Mouse (Mus musculus) midbrain, postnatal 0 days (tissue): Measurements from ENCODE around the gene Emilin3. TPM values are rescaled to one million over a fixed set of nuclear protein-coding genes. Genes with fewer than 3 reads are reported as not detected.

Source experiments
- ATAC-seq: fragments of 200-750 bp; cut with Nextera tagmentation; 2 replicates; pipeline ENCODE4 v1.8.0; 2017; ENCODE audit warnings: moderate number of reproducible peaks, mild to moderate bottlenecking, moderate TSS enrichment, moderate library complexity; ENCODE audit not compliant: low FRiP score
- DNase-seq: peaks from one replicate; pipeline ENCODE4 v3.0.0-alpha.2; 2015; ENCODE audit warnings: low spot score
- H3K27ac ChIP-seq: fragments of 300-500 bp; sonication (generic); 2 replicates; pipeline ENCODE4 v1.5.1; 2014; ENCODE audit warnings: low read depth, mild to moderate bottlenecking, low read length, mixed read lengths
- H3K27me3 ChIP-seq: fragments of 300-500 bp; sonication (generic); 2 replicates; pipeline ENCODE4 v1.6.1; 2014; ENCODE audit warnings: low read length, control low read depth, mixed read lengths; ENCODE audit not compliant: insufficient read depth
- H3K36me3 ChIP-seq: fragments of 300-500 bp; sonication (generic); 2 replicates; pipeline ENCODE4 v1.6.1; 2014; ENCODE audit warnings: low read length, control low read depth, mixed read lengths; ENCODE audit not compliant: insufficient read depth
- H3K4me1 ChIP-seq: fragments of 300-500 bp; sonication (generic); 2 replicates; pipeline ENCODE4 v1.6.1; 2014; ENCODE audit warnings: mild to moderate bottlenecking, control low read depth, antibody characterized with exemption, low read length, mixed read lengths; ENCODE audit not compliant: insufficient read depth
- H3K4me2 ChIP-seq: fragments of 300-500 bp; sonication (generic); 2 replicates; pipeline ENCODE4 v1.6.1; 2014; ENCODE audit warnings: low read depth, mild to moderate bottlenecking, low read length, mixed read lengths; ENCODE audit not compliant: poor library complexity, severe bottlenecking
- H3K4me3 ChIP-seq: fragments of 300-500 bp; sonication (generic); 2 replicates; pipeline ENCODE4 v1.5.1; 2014; ENCODE audit warnings: low read depth, mild to moderate bottlenecking, low read length, moderate library complexity
- H3K9ac ChIP-seq: fragments of 300-500 bp; sonication (generic); replicated peaks from 2 replicates; pipeline ENCODE4 v1.6.1; 2014; ENCODE audit warnings: mild to moderate bottlenecking, low read length, moderate library complexity, mixed read lengths; ENCODE audit not compliant: poor library complexity, severe bottlenecking
- H3K9me3 ChIP-seq: fragments of 300-500 bp; sonication (generic); 2 replicates; pipeline ENCODE4 v1.6.1; 2016; ENCODE audit warnings: low read length, control low read depth
- CTCF ChIP-seq: IDR thresholded peaks from 2 replicates; pipeline ENCODE4 v1.5.1; 2016; ENCODE audit warnings: antibody characterized with exemption, mild to moderate bottlenecking
- WGBS: fragments of 180-500 bp; shearing (Covaris S2); extraction: QIAGEN DNeasy Blood & Tissue Kit; methylation state at CpG from one replicate; pipeline ENCODE4 v1.1.7; 2014; 5-methylcytosine and 5-hydroxymethylcytosine counted together
- polyA plus RNA-seq: library from polyadenylated mRNA; unstranded; fragments of >200 nt; fragmentation: Nextera tagmentation; extraction: Ambion mirVana; gene quantifications from 2 replicates; pipeline ENCODE4 v1.2.1, GENCODE M21; 2015
- total RNA-seq: library from RNA; depleted of rRNA; stranded (reverse); fragments of >200 nt; gene quantifications from 2 replicates; pipeline ENCODE4 v1.2.3, GENCODE M21; 2014

Gene Emilin3
- total and polyA plus RNA-seq, 2 experiments from 2014 or later = 0.51 to 0.55 TPM

DNA sequence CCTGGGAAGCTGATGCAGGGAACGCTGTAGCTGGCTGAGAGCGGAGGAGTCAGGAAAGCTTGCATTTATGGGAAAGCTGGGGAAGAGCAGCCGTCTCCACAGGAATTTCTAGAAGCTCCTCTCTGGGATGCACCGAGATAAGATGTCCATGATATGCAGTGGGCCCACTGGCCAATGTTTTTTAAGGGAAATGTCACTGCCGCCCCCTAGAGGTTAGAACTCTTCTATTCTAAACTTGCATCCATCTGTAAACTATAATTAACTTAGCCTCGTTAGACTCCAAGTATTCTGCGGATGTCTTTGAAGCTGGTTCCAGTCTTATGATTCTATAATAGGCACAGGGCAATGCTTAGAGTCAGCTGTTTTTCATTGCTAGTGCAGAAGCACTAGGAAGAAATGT, 43.2 kb upstream of the Emilin3 start:
- H3K27me3 ChIP-seq = no peaks in the 10 kb centered on the region
- no peaks in the 10 kb centered on the region for H3K9me3 ChIP-seq
- WGBS = 78% methylated on average over 7 of the region's 7 CpGs
- peaks cover 57% of the 10 kb centered on the region for H3K36me3 ChIP-seq
- peak; percentile 40 for DNase-seq
- no peak overlapping the region for H3K9ac ChIP-seq
- peak; percentile 50 for TF ChIP-seq CTCF
- H3K4me1 ChIP-seq = no peaks in the 10 kb centered on the region
- no peak overlapping the region for H3K27ac ChIP-seq
- ATAC-seq = no peak
- no peak overlapping the region for H3K4me2 ChIP-seq
- H3K4me3 ChIP-seq = no peak overlapping the region

DNA sequence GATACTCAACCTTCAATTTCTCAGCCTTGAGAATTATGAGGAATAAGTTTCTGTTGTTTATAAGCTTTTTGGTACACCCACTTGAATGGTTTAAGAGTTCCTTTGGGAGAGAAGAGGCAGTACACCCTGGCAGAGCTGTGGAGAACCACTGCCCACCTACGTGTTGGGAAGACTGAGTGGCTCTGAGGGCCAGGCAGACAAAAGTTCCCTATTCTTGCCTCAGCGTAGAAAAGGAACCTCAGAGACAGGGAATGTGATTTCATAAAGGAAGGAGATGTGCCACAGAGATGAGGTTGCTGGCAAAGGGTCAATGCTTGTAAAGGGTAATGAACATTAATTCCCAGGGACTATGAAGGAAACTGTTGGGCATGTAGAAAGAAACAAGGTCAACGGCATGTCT, 42.4 kb upstream of the Emilin3 start:
- H3K4me1 ChIP-seq = no peaks in the 10 kb centered on the region
- WGBS = 93% methylated on average over 3 of the region's 3 CpGs
- H3K27me3 ChIP-seq = no peaks in the 10 kb centered on the region
- no peaks in the 10 kb centered on the region for H3K9me3 ChIP-seq
- no peak overlapping the region for H3K4me2 ChIP-seq
- no peak overlapping the region for H3K27ac ChIP-seq
- peaks cover 58% of the 10 kb centered on the region for H3K36me3 ChIP-seq
- no peak for ATAC-seq
- no peak for TF ChIP-seq CTCF
- no peak overlapping the region for H3K4me3 ChIP-seq
- DNase-seq = no peak
- H3K9ac ChIP-seq = no peak overlapping the region

DNA sequence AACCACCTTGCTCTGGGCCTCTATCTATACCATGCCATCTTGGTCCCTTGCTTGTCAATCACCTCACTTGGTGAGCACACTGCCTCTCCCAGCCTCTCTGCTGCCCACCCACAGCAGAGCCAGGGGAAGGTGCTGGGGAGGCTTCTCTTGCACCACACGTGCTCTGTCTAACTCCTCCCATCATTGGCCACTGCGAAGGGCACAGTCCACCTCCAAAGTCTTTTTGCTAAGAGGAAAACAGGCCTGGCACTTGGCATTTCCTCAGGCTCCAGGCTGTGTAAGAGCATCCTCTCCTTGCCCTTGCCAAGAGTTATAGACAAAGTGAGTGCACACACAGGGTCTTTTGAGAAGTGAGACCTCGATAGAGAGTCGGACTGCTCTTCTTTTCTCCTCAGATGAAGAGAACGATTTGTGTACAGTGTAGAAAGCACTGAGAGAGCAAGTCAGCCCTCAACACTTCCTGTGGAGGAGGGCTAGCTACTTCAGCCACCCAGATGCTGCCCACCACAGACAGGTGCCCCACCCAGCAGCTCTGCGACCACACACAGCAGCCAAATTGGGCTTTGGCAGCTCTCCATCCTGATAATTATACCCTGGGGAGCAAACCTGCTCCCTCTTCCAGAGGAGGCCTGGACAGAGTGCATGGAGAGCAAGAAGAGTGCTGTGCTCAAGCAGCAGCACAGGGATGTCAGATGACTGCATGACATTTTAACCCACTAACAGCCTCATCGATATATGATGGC, 41.2 kb upstream of the Emilin3 start:
- Histone ChIP-seq H3K9ac (no peak overlapping the region), H3K9me3 (no peaks in the 10 kb centered on the region), H3K4me2 (no peak overlapping the region), H3K27ac (no peak overlapping the region), H3K4me3 (no peak overlapping the region), H3K4me1 (no peaks in the 10 kb centered on the region), H3K36me3 (peaks cover 63% of the 10 kb centered on the region), H3K27me3 (no peaks in the 10 kb centered on the region)
- ATAC-seq = peak; percentile 58; the same call in 1 of the 2 replicates
- TF ChIP-seq CTCF = no peak
- peak; percentile 31 for DNase-seq
- WGBS = 80% methylated on average over 7 of the region's 7 CpGs

DNA sequence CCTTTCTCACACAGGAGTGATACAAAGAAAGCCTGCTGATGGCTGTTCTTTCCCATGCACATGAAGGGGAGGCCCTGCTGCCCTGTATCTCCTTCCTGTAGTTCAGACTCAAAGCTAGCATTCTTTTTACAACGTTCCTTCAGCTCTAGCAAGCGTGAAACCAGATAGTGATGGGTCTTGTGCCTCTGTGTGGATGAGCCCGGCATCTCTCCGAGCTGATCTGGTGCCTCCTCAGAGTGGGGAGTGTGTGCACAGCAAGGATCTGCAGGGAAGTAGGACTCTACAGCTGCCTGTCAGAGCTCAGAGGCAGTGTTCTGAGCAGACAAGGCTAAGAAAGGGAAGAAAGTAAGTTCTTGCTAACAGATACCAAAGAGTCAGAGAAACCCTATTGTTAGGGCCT, 39.5 kb upstream of the Emilin3 start:
- no peak overlapping the region for H3K9ac ChIP-seq
- H3K4me3 ChIP-seq = no peak overlapping the region
- H3K4me1 ChIP-seq = no peaks in the 10 kb centered on the region
- ATAC-seq (no peak), DNase-seq (no peak)
- H3K4me2 ChIP-seq = no peak overlapping the region
- H3K27ac ChIP-seq = no peak overlapping the region
- H3K9me3 ChIP-seq = no peaks in the 10 kb centered on the region
- peaks cover 62% of the 10 kb centered on the region for H3K36me3 ChIP-seq
- 79% methylated on average over 4 of the region's 4 CpGs for WGBS
- no peaks in the 10 kb centered on the region for H3K27me3 ChIP-seq
- no peak for TF ChIP-seq CTCF

DNA sequence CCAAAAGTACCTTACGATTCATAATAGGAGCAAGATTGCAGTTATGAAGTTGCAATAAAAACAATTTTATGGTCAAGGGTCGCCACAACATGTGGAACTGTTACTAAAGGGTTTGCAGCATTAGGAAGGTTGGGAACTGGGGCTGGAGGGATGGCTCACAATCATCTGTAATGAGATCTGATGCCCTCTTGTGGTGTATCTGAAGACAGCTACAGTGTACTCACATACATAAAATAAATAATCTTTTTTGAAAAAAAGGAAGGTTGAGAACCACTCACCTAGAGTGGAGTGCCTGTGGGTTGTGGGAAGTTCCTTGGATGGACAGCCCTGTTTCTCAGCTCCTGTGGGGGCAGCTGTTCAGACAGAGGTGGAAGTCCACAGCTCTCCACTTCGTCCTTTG, 30.3 kb upstream of the Emilin3 start:
- Histone ChIP-seq H3K36me3 (no peaks in the 10 kb centered on the region; the same call in 1 of the 2 replicates), H3K27ac (no peak overlapping the region), H3K4me1 (no peaks in the 10 kb centered on the region), H3K9ac (no peak overlapping the region), H3K4me3 (no peak overlapping the region), H3K4me2 (no peak overlapping the region), H3K9me3 (no peaks in the 10 kb centered on the region), H3K27me3 (no peaks in the 10 kb centered on the region)
- WGBS = 72% methylated on average over 3 of the region's 3 CpGs
- no peak for ATAC-seq
- peak; percentile 73 for TF ChIP-seq CTCF
- DNase-seq = peak; percentile 43

DNA sequence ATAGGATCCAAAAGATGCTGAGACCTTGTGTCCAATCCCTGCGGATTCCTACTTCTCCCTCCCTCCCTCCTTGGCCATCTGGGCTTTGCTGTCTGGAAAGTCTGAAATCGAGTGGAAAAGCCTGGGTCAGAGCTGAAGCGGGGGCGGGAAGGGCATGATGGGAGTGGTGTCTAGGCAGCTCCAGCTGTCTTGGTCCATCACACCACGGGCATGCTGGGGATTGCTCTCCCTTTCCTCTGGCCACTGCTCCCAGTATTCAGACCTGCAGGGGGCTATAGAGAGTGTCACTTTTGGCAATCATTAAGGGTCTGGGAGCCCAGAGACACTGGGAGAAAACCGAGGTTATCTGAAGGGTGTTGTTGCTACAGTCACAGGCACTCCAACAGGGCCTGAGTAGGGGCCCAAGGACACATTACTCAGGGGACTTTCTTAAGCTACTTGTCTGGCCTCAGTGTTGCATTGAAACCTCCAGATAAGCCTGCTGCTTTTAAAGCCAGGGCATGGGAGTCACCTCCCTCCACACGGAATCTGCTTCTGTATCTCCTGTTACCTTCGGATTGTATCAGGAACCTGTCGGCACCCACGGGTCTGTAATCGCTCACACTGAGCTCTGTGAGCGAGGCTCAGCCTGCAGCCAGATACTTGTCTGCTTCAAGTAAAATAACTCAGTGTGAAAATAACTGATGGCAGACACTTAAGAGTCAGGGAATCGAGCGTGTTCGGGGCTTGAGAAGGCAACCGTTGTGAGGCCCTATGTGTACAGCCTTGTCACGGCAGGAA, 29.0 kb upstream of the Emilin3 start:
- H3K4me3 ChIP-seq = no peak overlapping the region
- ATAC-seq = no peak
- H3K9ac ChIP-seq = no peak overlapping the region

More for the DNA sequence above, 29.0 kb upstream of the Emilin3 start:
- DNase-seq = peak; percentile 24
- Histone ChIP-seq H3K4me2 (no peak overlapping the region), H3K9me3 (no peaks in the 10 kb centered on the region), H3K27ac (no peak overlapping the region), H3K36me3 (no peaks in the 10 kb centered on the region; the same call in 1 of the 2 replicates), H3K4me1 (no peaks in the 10 kb centered on the region), H3K27me3 (no peaks in the 10 kb centered on the region)
- peak; percentile 10; the same call in 1 of the 2 replicates for TF ChIP-seq CTCF
- 67% methylated on average over 17 of the region's 17 CpGs for WGBS
